Mouse (Mus musculus) Patski (cell line): ENCODE measurements at regions not wholly inside any gene's neighbourhood (a gene's known extent, or its start where the extent isn't known, plus 50 kb on each side); places are given as distances from the start of the nearest gene placed in this dataset.
"Not testable (repeated sequence)": the region's sequence is repeated elsewhere in the genome, so short reads cannot be mapped to it uniquely, and the experiment has no call there.

Source experiments
- ATAC-seq: fragments of 100-300 bp; one replicate; pipeline ENCODE4 v1.8.0; 2021
- CTCF ChIA-PET: fragments of 350-600 bp; sonication (Branson Sonifier 250); formaldehyde crosslinking; loops from one replicate; lab custom pipeline; 2022; ENCODE audit warnings: inconsistent platforms; lab: Charles Lee
- POLR2A ChIA-PET: fragments of 350-600 bp; sonication (Branson Sonifier 250); formaldehyde crosslinking; loops from one replicate; lab custom pipeline; 2022; ENCODE audit warnings: antibody characterized with exemption, inconsistent platforms; lab: Charles Lee
- DNase-seq: peaks from one replicate; pipeline ENCODE4 v3.0.0-alpha.2; 2011; ENCODE audit warnings: low read depth, low spot score
- H3K27me3 ChIP-seq: fragments of 371-371 bp; one replicate; pipeline ENCODE4 v1.5.1; 2021
- CTCF ChIP-seq: fragments of 100-300 bp; IDR thresholded peaks from one replicate; pipeline ENCODE4 v1.5.1; 2021
- in situ Hi-C: fragments of 300-500 bp; cut with MboI; formaldehyde crosslinking; loops from 3 replicates; pipeline ENCODE4 v1.11.1; 2018; ENCODE audit warnings: low pct_unique_long_range_greater_than_20kb, mixed read lengths

DNA sequence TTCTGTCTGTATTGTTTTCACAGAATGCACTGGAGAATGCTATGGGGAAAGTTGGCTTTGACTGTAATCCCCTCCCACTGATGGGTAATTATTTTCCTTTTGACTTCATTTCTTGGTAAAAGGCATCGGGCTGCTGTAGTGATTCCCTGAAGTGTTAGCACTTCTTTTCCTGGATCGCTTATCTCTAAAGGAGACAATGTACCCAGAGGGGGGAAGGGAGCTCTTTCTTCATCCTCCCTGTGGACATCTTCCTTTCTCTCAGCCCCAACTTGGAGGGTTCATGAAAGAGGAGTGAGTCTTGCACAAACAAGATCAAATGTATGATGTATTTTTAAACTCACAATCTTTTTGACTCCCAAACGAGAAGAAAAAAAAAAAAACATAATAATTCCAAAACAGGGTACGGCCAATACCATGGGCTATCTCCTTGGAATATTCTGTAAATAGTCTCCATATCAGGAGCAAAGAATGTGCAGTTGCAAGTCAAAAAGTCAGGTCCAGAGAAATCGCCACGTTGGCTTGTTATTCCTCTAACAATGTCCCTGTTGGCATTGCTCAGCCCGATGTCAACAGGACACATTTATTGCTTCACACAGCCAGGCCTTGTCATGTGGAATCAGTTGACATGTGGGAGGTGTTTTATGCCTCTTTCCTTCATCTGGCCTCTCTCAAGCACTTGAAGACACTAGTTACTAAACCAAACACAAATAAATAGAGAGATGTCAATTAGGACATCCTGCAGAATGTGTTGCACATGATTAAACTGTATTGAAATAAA, 134.1 kb downstream of the Rdh14 start:
- no peaks in the 10 kb centered on the region for H3K27me3 ChIP-seq
- CTCF ChIA-PET: no interaction called here
- POLR2A ChIA-PET: interaction anchor here (0.7 kb wide), 1 partner anchor 63 kb away, joined by 5 read pairs; no protein-coding TSS in a partner anchor
- in situ Hi-C loops: loop anchor here (25.0 kb wide), 2 partner anchors 1262 to 1362 kb away; no protein-coding TSS in a partner anchor
- ATAC-seq: no peak
- DNase-seq: no peak
- no peak for TF ChIP-seq CTCF

DNA sequence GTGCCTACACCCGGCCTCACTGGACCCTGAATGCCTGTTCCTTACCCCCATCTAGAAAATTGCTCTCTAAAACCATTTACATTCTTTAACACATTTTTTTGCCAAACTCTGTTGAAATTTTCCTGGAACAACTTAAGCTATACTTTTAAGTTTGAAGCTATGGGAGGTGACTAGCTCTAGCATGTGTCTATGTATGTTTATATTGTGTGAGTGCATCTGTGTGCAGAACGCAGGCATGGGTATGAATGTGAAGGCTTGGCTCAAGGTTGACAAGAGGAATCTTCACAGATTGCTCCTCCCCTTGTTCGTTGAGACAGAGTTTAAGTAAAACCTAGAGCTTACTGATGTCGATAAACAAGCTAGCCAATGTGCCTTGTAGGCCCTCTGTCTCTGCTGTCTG, 135.4 kb downstream of the Rdh14 start:
- TF ChIP-seq CTCF: no peak
- POLR2A ChIA-PET: no interaction called here
- DNase-seq (no peak), ATAC-seq (no peak)
- CTCF ChIA-PET: no interaction called here
- H3K27me3 ChIP-seq: no peaks in the 10 kb centered on the region
- in situ Hi-C loops: loop anchor here (25.0 kb wide), 2 partner anchors 1264 to 1364 kb away; no protein-coding TSS in a partner anchor

- H3K27me3 ChIP-seq: no peaks in the 10 kb centered on the region
- DNase-seq (no peak), ATAC-seq (no peak)
- in situ Hi-C loops: loop anchor here (25.0 kb wide), 2 partner anchors 1267 to 1367 kb away; no protein-coding TSS in a partner anchor
- POLR2A ChIA-PET: no interaction called here
- CTCF ChIA-PET: interaction anchor here (1.1 kb wide), 1 partner anchor 9 kb away, joined by 3 read pairs; no protein-coding TSS in a partner anchor
- no peak for TF ChIP-seq CTCF
These were observed 138.5 kb downstream of the Rdh14 start for GRCm38 (mm10) chr12:10529077-10529476.

DNA sequence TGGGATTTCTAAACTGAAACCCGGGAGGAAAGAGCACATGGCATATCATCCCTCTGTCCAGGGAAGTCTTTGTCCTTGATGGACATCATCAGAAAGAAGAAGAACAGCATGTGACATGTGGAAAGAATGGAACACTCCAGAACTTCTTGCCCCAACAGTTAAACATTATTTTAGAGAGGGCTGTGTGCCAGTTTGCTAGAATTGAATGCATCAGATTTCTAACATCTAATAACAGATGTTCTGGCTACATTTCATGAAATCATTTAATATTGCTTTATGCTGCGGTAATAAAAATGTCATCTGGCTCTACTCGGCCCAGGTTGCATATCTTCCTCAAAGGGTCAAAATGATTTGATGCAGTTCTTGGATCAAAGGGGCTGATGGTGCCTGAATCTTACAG, 140.4 kb downstream of the Rdh14 start:
- DNase-seq (no peak), ATAC-seq (no peak)
- ChIA-PET CTCF (no interaction called here), POLR2A (no interaction called here)
- in situ Hi-C loops: loop anchor here (25.0 kb wide), 2 partner anchors 1269 to 1369 kb away; no protein-coding TSS in a partner anchor
- no peak for TF ChIP-seq CTCF
- H3K27me3 ChIP-seq: no peaks in the 10 kb centered on the region

GRCm38 (mm10) chr12:10533971-10534370, 143.4 kb downstream of the Rdh14 start:
- POLR2A ChIA-PET: no interaction called here
- H3K27me3 ChIP-seq: no peaks in the 10 kb centered on the region
- CTCF ChIA-PET: no interaction called here
- TF ChIP-seq CTCF: no peak
- DNase-seq: no peak
- in situ Hi-C loops: loop anchor here (25.0 kb wide), 2 partner anchors 1272 to 1372 kb away; no protein-coding TSS in a partner anchor
- no peak for ATAC-seq

GRCm38 (mm10) chr12:10536239-10536638, 145.7 kb downstream of the Rdh14 start:
- in situ Hi-C loops: loop anchor here (5.0 to 25.0 kb wide), 6 partner anchors 99 to 1479 kb away; no protein-coding TSS in a partner anchor
- ChIA-PET CTCF (interaction anchor here (1.0 to 1.5 kb wide), 2 partner anchors 45 to 98 kb away, joined by 3 to 5 read pairs; no protein-coding TSS in a partner anchor), POLR2A (no interaction called here)
- ATAC-seq: no peak
- no peak for TF ChIP-seq CTCF
- DNase-seq: no peak
- H3K27me3 ChIP-seq: no peaks in the 10 kb centered on the region

GRCm38 (mm10) chr12:10537069-10537468, 146.5 kb downstream of the Rdh14 start:
- ATAC-seq: no peak

GRCm38 (mm10) chr12:10549481-10550201, 159.1 kb downstream of the Rdh14 start:
- ChIA-PET POLR2A (no interaction called here), CTCF (interaction anchor here (1.0 kb wide), 1 partner anchor 82 kb away, joined by 3 read pairs; no protein-coding TSS in a partner anchor)
- no peak for DNase-seq
- no peaks in the 10 kb centered on the region for H3K27me3 ChIP-seq
- ATAC-seq: no peak
- TF ChIP-seq CTCF: no peak
- in situ Hi-C loops: loop anchor here (25.0 kb wide), 2 partner anchors 1287 to 1387 kb away; no protein-coding TSS in a partner anchor

More at GRCm38 (mm10) chr12:10537069-10537468, 146.5 kb downstream of the Rdh14 start:
- in situ Hi-C loops: loop anchor here (5.0 to 25.0 kb wide), 6 partner anchors 100 to 1480 kb away; no protein-coding TSS in a partner anchor
- CTCF ChIA-PET: interaction anchor here (1.0 to 1.5 kb wide), 2 partner anchors 46 to 99 kb away, joined by 3 to 5 read pairs; no protein-coding TSS in a partner anchor
- peak; percentile 84 for TF ChIP-seq CTCF
- no peaks in the 10 kb centered on the region for H3K27me3 ChIP-seq
- POLR2A ChIA-PET: no interaction called here
- DNase-seq: no peak

GRCm38 (mm10) chr12:10554701-10555100, 164.1 kb downstream of the Rdh14 start:
- DNase-seq, POLR2A ChIA-PET, in situ Hi-C loops, CTCF ChIA-PET, ATAC-seq, H3K27me3 ChIP-seq: not testable (repeated sequence)

DNA sequence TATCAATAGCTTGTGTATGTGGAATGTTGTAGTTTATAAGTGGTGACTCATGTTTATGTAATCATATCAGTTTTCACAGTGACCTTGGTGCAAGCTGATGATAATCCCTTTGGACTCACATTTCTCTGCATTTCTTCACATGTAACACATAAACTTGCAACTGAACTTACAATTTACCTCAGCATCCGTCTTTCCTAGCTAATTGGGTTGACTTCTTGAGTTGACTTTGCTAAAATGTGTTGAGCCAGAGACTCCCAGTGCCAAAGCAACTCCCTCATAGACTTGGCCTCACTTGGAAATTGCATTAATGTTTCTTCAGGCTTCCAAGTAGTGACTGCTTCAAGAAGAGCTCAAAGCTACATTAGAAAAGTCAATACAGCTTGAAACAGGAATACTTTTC, 172.4 kb downstream of the Rdh14 start:
- no peak for TF ChIP-seq CTCF
- peaks cover 29% of the 10 kb centered on the region for H3K27me3 ChIP-seq
- DNase-seq (no peak), ATAC-seq (no peak)
- CTCF ChIA-PET: no interaction called here
- in situ Hi-C loops: no loop called here
- POLR2A ChIA-PET: no interaction called here
